Mouse (Mus musculus) hindbrain, embryonic 15.5 days (tissue): ENCODE results near the gene Foxn3. TPM values are rescaled to one million over a fixed set of nuclear protein-coding genes. Genes with fewer than 3 reads are reported as not detected.

ENCODE experiments used
- ATAC-seq: fragments of 200-750 bp; cut with Nextera tagmentation; 2 replicates; pipeline ENCODE4 v1.8.0; 2017; ENCODE audit warnings: low read depth, moderate number of reproducible peaks, moderate TSS enrichment; ENCODE audit not compliant: low FRiP score
- H3K27ac ChIP-seq: fragments of 300-500 bp; sonication (generic); replicated peaks from 2 replicates; pipeline ENCODE4 v1.5.1; 2015; ENCODE audit warnings: mild to moderate bottlenecking, inconsistent platforms
- H3K27me3 ChIP-seq: fragments of 300-500 bp; sonication (generic); 2 replicates; pipeline ENCODE4 v1.6.1; 2015; ENCODE audit warnings: control low read depth, inconsistent platforms
- H3K36me3 ChIP-seq: fragments of 300-500 bp; sonication (generic); 2 replicates; pipeline ENCODE4 v1.6.1; 2015; ENCODE audit warnings: control low read depth, inconsistent platforms
- H3K4me1 ChIP-seq: fragments of 300-500 bp; sonication (generic); replicated peaks from 2 replicates; pipeline ENCODE4 v1.6.1; 2015; ENCODE audit warnings: control low read depth, inconsistent platforms
- H3K4me2 ChIP-seq: fragments of 300-500 bp; sonication (generic); 2 replicates; pipeline ENCODE4 v1.6.1; 2015; ENCODE audit warnings: moderate library complexity, mild to moderate bottlenecking, inconsistent platforms
- H3K4me3 ChIP-seq: fragments of 300-500 bp; sonication (generic); 2 replicates; pipeline ENCODE4 v1.5.1; 2015; ENCODE audit warnings: mild to moderate bottlenecking, inconsistent platforms
- H3K9ac ChIP-seq: fragments of 300-500 bp; sonication (generic); 2 replicates; pipeline ENCODE4 v1.6.1; 2015; ENCODE audit warnings: inconsistent platforms
- H3K9me3 ChIP-seq: fragments of 300-500 bp; sonication (generic); 2 replicates; pipeline ENCODE4 v1.6.1; 2016; ENCODE audit warnings: control low read depth, inconsistent platforms
- WGBS: fragments of 180-500 bp; shearing (Covaris S2); methylation state at CpG from one replicate; pipeline ENCODE4 v1.1.7; 2015; 5-methylcytosine and 5-hydroxymethylcytosine counted together
- polyA plus RNA-seq: library from polyadenylated mRNA; unstranded; fragments of >200 nt; fragmentation: Nextera tagmentation; extraction: Ambion mirVana; gene quantifications from 2 replicates; pipeline ENCODE4 v1.2.1, GENCODE M21; 2015

Gene Foxn3
- polyA plus RNA-seq, 1 experiment from 2014 or later = 78.1 TPM

DNA sequence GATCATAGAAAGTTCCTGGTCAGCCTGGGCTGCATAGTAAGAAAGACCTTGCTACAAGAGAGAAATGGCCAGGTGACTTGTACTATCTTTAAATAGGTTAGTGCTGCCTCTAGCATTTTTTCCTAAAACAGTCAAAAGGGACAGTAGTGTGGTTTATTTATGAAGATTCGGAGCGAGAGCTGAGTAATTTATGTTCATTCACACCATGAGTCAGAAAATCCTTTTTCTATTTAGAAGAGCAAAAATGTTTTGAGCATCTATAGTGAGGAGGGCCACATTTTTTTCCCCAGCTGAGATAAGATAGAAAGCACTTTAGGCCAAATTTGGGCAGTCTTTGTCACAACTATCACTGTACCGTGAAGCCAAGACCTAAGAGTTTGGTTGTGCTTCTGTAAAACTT is 24.0 kb upstream of the Foxn3 start:
- Histone ChIP-seq H3K9me3 (no peaks in the 10 kb centered on the region), H3K27me3 (no peaks in the 10 kb centered on the region), H3K4me1 (no peaks in the 10 kb centered on the region), H3K27ac (no peak overlapping the region), H3K4me2 (no peak overlapping the region), H3K36me3 (no peaks in the 10 kb centered on the region), H3K4me3 (no peak overlapping the region), H3K9ac (no peak overlapping the region)
- WGBS = 86% methylated on average over 3 of the region's 3 CpGs
- ATAC-seq = no peak

- no peaks in the 10 kb centered on the region for H3K27me3 ChIP-seq
- H3K4me3 ChIP-seq = no peak overlapping the region
- H3K36me3 ChIP-seq = no peaks in the 10 kb centered on the region
- no peak overlapping the region for H3K4me2 ChIP-seq
- no peaks in the 10 kb centered on the region for H3K9me3 ChIP-seq
- no peak for ATAC-seq
- H3K9ac ChIP-seq = no peak overlapping the region
- no peak overlapping the region for H3K27ac ChIP-seq
- H3K4me1 ChIP-seq = no peaks in the 10 kb centered on the region
- 70% methylated on average over 4 of the region's 4 CpGs for WGBS
Observed at GRCm38 (mm10) chr12:99579989-99580388, 16.6 kb upstream of the Foxn3 start.

DNA sequence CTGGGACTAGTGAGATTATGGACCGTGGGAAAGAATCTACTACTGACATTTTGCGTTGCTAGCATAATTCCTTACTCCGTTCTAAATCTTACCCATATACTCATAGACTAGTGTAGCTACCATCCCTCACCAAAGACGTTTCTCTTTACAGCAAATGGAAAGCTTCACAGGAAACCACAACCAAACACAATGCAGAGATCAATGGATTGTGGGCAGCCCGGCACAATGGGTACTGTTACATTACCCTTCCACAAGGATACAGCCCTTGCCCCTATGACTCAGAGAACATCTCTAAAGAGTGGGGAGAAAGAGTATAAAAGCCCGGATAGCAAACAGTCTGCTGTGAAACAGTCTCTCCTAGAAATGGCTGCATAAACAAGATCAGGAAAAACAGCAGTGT is 13.3 kb upstream of the Foxn3 start:
- no peak for ATAC-seq
- WGBS = 73% methylated on average over 6 of the region's 6 CpGs

GRCm38 (mm10) chr12:99574299-99574698 is 10.9 kb upstream of the Foxn3 start:
- peaks cover 9% of the 10 kb centered on the region for H3K4me1 ChIP-seq
- H3K27ac ChIP-seq = no peak overlapping the region
- 39% methylated on average over 13 of the region's 13 CpGs for WGBS
- ATAC-seq = no peak
- no peaks in the 10 kb centered on the region for H3K9me3 ChIP-seq
- no peaks in the 10 kb centered on the region for H3K27me3 ChIP-seq
- H3K4me2 ChIP-seq = no peak overlapping the region
- H3K36me3 ChIP-seq = no peaks in the 10 kb centered on the region
- no peak overlapping the region for H3K9ac ChIP-seq
- H3K4me3 ChIP-seq = no peak overlapping the region

More for the DNA sequence above, 13.3 kb upstream of the Foxn3 start:
- no peaks in the 10 kb centered on the region for H3K9me3 ChIP-seq
- H3K36me3 ChIP-seq = no peaks in the 10 kb centered on the region
- H3K27me3 ChIP-seq = no peaks in the 10 kb centered on the region
- no peak overlapping the region for H3K27ac ChIP-seq
- H3K9ac ChIP-seq = no peak overlapping the region
- H3K4me3 ChIP-seq = no peak overlapping the region
- no peak overlapping the region for H3K4me2 ChIP-seq
- 0 out of 2 replicates have a peak, but pooled peaks cover 2% of the 10 kb centered on the region for H3K4me1 ChIP-seq

DNA sequence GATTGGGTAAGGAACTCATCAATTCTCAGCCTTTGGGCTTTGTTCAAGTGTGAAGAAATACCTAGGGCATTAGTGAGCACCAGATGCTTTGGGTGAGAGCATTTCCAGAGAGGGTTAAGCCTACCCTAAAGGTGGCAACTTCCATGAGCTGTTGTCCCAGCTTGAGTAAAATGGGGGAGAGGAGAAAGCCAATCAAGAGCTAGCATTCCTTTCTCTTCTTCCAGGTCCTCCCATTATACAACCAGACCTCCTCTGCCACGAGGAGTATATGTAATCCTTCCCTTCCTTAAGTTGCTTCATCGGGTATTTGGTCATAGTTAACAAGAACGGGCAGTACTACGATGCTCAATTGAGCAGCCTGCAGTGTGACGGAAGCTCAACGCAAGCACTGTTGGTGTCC is 9.7 kb upstream of the Foxn3 start:
- no peak overlapping the region for H3K27ac ChIP-seq
- WGBS = 87% methylated on average over 6 of the region's 6 CpGs
- H3K9me3 ChIP-seq = no peaks in the 10 kb centered on the region
- H3K4me3 ChIP-seq = no peak overlapping the region
- peaks cover 9% of the 10 kb centered on the region for H3K4me1 ChIP-seq
- no peak for ATAC-seq
- no peak overlapping the region for H3K4me2 ChIP-seq
- H3K9ac ChIP-seq = no peak overlapping the region
- H3K36me3 ChIP-seq = no peaks in the 10 kb centered on the region
- H3K27me3 ChIP-seq = no peaks in the 10 kb centered on the region

DNA sequence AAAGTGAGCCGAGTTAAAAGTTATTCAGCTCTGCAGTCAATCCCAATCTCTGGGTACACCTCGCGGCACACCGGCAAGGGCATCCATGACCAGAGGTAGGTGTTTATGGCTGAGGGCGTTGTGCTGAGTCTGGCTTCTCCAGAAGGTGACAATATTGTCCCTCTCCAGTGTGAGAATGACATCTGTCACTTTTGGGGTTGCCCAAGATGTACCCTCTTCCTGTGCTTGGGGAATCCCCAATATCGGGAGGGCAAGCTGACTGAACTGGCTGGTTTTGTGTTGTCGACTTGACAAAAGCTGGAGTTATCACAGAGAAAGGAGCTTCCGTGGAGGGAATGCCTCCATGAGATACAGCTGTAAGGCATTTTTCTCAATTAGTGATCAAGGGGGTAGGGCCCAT is 8.6 kb upstream of the Foxn3 start:
- Histone ChIP-seq H3K27me3 (no peaks in the 10 kb centered on the region), H3K9ac (no peak overlapping the region), H3K4me3 (no peak overlapping the region), H3K27ac (no peak overlapping the region), H3K4me1 (peaks cover 9% of the 10 kb centered on the region), H3K9me3 (no peaks in the 10 kb centered on the region), H3K36me3 (no peaks in the 10 kb centered on the region), H3K4me2 (no peak overlapping the region)
- ATAC-seq = no peak
- WGBS = 95% methylated on average over 8 of the region's 8 CpGs

DNA sequence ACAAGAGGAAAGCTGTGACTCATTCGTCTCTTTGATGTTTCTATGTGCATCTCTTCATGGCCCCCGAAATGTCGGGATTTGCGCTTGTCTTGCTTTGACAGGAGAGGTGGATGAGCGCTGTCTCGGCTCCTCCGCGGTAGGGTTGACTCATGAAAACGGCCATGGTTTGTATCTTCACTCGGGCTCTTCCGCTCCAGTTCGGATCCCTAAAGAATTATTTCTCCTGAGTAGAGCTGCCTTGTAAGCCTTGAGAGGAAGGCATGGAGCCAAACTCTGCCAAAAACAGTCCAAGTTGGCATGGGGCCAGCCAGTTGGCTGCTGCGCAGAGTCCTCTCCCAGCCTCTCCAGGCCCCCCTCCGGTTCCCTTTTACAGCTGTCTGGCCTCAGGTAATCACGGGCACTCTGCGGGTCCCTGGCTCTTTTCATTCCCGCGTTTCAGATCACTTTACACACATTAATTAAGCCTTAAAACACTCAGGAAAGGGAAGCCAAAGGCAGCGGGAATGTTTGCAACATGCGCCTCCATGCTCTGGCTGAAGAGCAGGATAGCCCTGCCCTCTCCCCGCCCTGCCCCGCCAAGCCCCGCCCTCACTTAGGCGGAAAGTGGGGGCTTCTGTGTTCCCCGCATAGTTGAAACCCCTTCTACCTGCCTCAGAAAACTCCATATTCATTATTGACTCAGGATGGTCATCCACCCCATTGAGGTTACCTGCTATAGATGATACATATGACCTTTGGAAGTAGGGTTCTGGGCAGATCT is 7.0 kb upstream of the Foxn3 start:
- Histone ChIP-seq H3K9ac (no peak overlapping the region), H3K9me3 (no peaks in the 10 kb centered on the region), H3K27me3 (no peaks in the 10 kb centered on the region), H3K4me1 (peaks cover 9% of the 10 kb centered on the region), H3K4me3 (peak overlapping the region; percentile 5; the same call in 1 of the 2 replicates), H3K36me3 (no peaks in the 10 kb centered on the region), H3K27ac (no peak overlapping the region), H3K4me2 (peak overlapping the region; percentile 39)
- 62% methylated on average over 25 of the region's 25 CpGs for WGBS
- ATAC-seq = peak; percentile 72

DNA sequence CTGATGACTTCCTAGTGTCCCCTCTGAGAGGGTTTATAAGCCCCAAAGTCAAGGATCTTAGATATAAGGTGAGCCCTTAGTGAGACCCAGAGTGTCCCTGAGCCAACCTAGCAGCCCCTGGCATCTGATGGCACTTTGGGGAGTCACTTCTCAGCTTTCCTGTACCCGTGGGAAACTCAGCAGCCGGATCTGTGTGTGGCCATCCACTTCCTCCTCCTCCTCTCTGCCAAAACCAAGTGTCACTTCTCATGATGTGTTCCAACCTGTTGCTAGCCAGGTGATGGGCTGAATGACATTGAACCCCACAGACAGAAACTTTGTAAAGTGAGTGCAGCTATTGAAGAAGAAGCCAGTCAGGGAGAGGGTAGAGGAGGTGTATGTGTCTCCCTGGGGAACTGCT is 2.2 kb upstream of the Foxn3 start:
- Histone ChIP-seq H3K9me3 (no peaks in the 10 kb centered on the region), H3K4me2 (no peak overlapping the region), H3K27ac (no peak overlapping the region), H3K36me3 (no peaks in the 10 kb centered on the region), H3K4me1 (peaks cover 27% of the 10 kb centered on the region), H3K27me3 (no peaks in the 10 kb centered on the region), H3K4me3 (no peak overlapping the region), H3K9ac (no peak overlapping the region)
- ATAC-seq = no peak
- WGBS = 74% methylated on average over 2 of the region's 2 CpGs

DNA sequence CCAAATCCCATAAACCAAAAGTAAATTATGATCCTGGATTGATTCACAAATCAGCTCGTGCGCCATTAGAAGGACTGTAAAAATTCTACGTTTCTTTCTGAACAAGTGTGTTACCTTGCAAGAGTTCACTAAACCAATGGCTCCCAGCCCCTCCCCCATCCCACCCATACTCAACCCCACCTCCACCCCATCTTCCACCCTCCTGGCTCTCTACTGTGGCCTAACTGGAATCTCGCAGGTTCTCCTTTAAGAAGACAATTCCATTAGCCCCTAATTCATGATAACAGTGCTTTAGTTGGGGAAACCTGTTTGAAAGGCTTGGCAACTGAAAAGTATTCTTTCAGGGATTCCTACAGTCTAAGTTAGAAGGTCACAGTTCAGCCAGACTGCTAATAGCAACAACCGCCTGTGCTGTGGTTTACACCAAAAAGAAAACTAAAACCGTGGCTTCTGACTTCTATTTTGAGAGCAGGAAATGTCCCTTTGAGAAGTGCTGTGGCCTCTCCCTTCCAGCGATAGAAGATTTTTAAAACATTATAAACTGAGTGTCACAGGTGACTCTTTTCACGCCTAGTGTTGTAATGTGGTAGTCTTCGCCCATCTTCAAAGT is 1.0 kb upstream of the Foxn3 start:
- Histone ChIP-seq H3K27me3 (no peaks in the 10 kb centered on the region), H3K36me3 (no peaks in the 10 kb centered on the region), H3K9ac (no peak overlapping the region), H3K4me3 (no peak overlapping the region; the same call in 1 of the 2 replicates), H3K9me3 (no peaks in the 10 kb centered on the region), H3K4me2 (peak overlapping the region; percentile 65), H3K27ac (no peak overlapping the region), H3K4me1 (peaks cover 22% of the 10 kb centered on the region)
- ATAC-seq = no peak
- WGBS = 29% methylated on average over 9 of the region's 9 CpGs

GRCm38 (mm10) chr12:99562867-99563189 is 554 bp downstream of the Foxn3 start:
- ATAC-seq = no peak
- no peaks in the 10 kb centered on the region for H3K27me3 ChIP-seq
- peak overlapping the region; percentile 35; the same call in 1 of the 2 replicates for H3K9ac ChIP-seq
- WGBS = 0% methylated on average over 10 of the region's 10 CpGs
- peaks cover 30% of the 10 kb centered on the region for H3K4me1 ChIP-seq
- H3K27ac ChIP-seq = peak overlapping the region; percentile 79
- H3K4me3 ChIP-seq = peak overlapping the region; percentile 91
- H3K4me2 ChIP-seq = peak overlapping the region; percentile 65
- no peaks in the 10 kb centered on the region for H3K9me3 ChIP-seq
- H3K36me3 ChIP-seq = no peaks in the 10 kb centered on the region

DNA sequence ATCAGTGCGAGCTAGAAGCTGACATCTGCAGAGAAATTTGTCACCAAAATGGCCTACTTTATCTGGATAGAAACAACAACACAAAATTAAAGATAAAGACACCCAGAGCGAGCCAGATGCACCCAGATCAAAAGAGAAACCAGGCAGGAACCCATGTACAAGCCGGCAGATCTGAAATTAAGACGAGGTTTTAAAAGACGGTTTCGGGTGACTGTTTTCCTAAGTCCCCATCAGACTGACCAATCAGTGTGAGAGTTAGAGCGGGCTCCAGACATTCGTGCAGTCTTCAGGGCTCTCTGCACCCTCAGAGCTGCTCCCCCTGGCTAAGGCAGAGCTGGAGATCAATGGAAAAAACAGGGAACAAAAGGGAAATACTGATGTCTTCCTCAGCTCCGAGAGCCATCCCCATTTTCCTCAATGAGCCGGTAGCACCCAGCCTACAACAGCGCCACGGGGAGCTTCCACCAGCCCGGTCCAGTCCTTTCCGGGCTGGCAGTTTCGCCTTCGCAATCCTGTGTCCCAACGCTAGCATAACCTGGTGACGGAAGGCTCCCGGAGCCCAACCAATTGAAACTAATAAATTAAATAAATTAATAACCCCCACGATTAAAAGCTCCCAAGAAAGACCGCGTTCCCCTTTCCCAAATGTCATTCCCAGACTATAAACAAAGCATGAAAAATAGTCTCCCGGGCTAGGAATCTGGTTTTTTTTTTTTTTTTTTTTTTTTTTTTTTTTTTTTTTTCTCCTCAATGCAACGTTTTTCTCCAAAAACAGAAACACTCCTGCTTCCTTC is 1.1 kb downstream of the Foxn3 start:
- ATAC-seq = peak; percentile 62
- Histone ChIP-seq H3K4me1 (peaks cover 30% of the 10 kb centered on the region), H3K4me3 (peak overlapping the region; percentile 91), H3K4me2 (peak overlapping the region; percentile 65), H3K27me3 (no peaks in the 10 kb centered on the region), H3K9me3 (no peaks in the 10 kb centered on the region), H3K9ac (peak overlapping the region; percentile 68), H3K36me3 (no peaks in the 10 kb centered on the region), H3K27ac (peak overlapping the region; percentile 79)
- under 1% methylated on average over 24 of the region's 24 CpGs for WGBS

GRCm38 (mm10) chr12:99561333-99561766 is 2.0 kb downstream of the Foxn3 start:
- Histone ChIP-seq H3K9ac (peak overlapping the region; percentile 68; the same call in 1 of the 2 replicates), H3K27ac (peak overlapping the region; percentile 79; the same call in 1 of the 2 replicates), H3K4me3 (peak overlapping the region; percentile 91), H3K4me1 (peaks cover 30% of the 10 kb centered on the region), H3K36me3 (no peaks in the 10 kb centered on the region), H3K27me3 (no peaks in the 10 kb centered on the region), H3K9me3 (no peaks in the 10 kb centered on the region), H3K4me2 (peak overlapping the region; percentile 65)
- no peak for ATAC-seq
- WGBS = 23% methylated on average over 3 of the region's 3 CpGs
